Mouse (Mus musculus) urinary bladder, postnatal 25 days (tissue): Measurements from ENCODE around the gene Aoc2.
A peak's percentile ranks its signal among the peaks of the same experiment; 100 is the strongest.

Experiments
- DNase-seq: peaks from one replicate; pipeline ENCODE4 v3.0.0; 2022; ENCODE audit warnings: low spot score

Aoc2 gene

GRCm38 (mm10) chr11:101324763-101325162 lies at the start of gene Aoc2:
Gene Aoc2 (plus strand): TSS chr11:101325063.
- no peak for DNase-seq

GRCm38 (mm10) chr11:101275309-101275708 lies 49.6 kb upstream of the Aoc2 start:
- DNase-seq: no peak

GRCm38 (mm10) chr11:101276319-101277070 lies 48.4 kb upstream of the Aoc2 start:
- no peak for DNase-seq

GRCm38 (mm10) chr11:101277381-101278222 lies 47.3 kb upstream of the Aoc2 start:
- DNase-seq: no peak

GRCm38 (mm10) chr11:101278223-101279192 lies 46.4 kb upstream of the Aoc2 start, which contains the start of the genes Cntd1 and Coa3:
Gene Cntd1 (plus strand): TSS chr11:101279012.
Gene Coa3 (minus strand): TSS chr11:101279114.
- peak; percentile 70 for DNase-seq

GRCm38 (mm10) chr11:101279193-101279569 lies 45.7 kb upstream of the Aoc2 start:
- DNase-seq: no peak

- DNase-seq: no peak
These were observed 44.0 kb upstream of the Aoc2 start for GRCm38 (mm10) chr11:101280837-101281236.

GRCm38 (mm10) chr11:101282896-101283295 lies 42.0 kb upstream of the Aoc2 start:
- DNase-seq: no peak

GRCm38 (mm10) chr11:101283805-101284204 lies 41.1 kb upstream of the Aoc2 start:
- DNase-seq: no peak

- DNase-seq: no peak
These were observed 37.6 kb upstream of the Aoc2 start for GRCm38 (mm10) chr11:101287306-101287705.

GRCm38 (mm10) chr11:101291231-101291630 lies 33.6 kb upstream of the Aoc2 start:
- no peak for DNase-seq

GRCm38 (mm10) chr11:101295191-101295590 lies 29.7 kb upstream of the Aoc2 start:
- DNase-seq: no peak

- no peak for DNase-seq
These were observed 24.0 kb upstream of the Aoc2 start for GRCm38 (mm10) chr11:101300881-101301280.

- DNase-seq: no peak
These were observed 23.4 kb upstream of the Aoc2 start for GRCm38 (mm10) chr11:101301299-101302003.

GRCm38 (mm10) chr11:101302004-101302798 lies 22.7 kb upstream of the Aoc2 start, which contains the start of gene Becn1:
Gene Becn1 (minus strand): TSS chr11:101302286.
- peak; percentile 99 for DNase-seq

- DNase-seq: no peak
These were observed 17.1 kb upstream of the Aoc2 start for GRCm38 (mm10) chr11:101307744-101308143.

GRCm38 (mm10) chr11:101311083-101311482 lies 13.8 kb upstream of the Aoc2 start:
- no peak for DNase-seq

- DNase-seq: no peak
These were observed 12.7 kb upstream of the Aoc2 start for GRCm38 (mm10) chr11:101312150-101312549.

- DNase-seq: no peak
These were observed 10.3 kb upstream of the Aoc2 start for GRCm38 (mm10) chr11:101314567-101314966.

- no peak for DNase-seq
These were observed 9.7 kb upstream of the Aoc2 start for GRCm38 (mm10) chr11:101315082-101315650.
